Mouse (Mus musculus) liver, embryonic 14 days (tissue): ENCODE results near the gene Ndst4. TPM values are rescaled to one million over a fixed set of nuclear protein-coding genes. Genes with fewer than 3 reads are reported as not detected.

Source experiments
- polyA plus RNA-seq: library from polyadenylated mRNA; depleted of rRNA; stranded (reverse); fragments of >200 nt; gene quantifications from 2 replicates; pipeline ENCODE4 v1.2.3, GENCODE M21; 2012; rRNA removed

Ndst4 gene
- polyA plus RNA-seq = not detected in 2 replicates

DNA sequence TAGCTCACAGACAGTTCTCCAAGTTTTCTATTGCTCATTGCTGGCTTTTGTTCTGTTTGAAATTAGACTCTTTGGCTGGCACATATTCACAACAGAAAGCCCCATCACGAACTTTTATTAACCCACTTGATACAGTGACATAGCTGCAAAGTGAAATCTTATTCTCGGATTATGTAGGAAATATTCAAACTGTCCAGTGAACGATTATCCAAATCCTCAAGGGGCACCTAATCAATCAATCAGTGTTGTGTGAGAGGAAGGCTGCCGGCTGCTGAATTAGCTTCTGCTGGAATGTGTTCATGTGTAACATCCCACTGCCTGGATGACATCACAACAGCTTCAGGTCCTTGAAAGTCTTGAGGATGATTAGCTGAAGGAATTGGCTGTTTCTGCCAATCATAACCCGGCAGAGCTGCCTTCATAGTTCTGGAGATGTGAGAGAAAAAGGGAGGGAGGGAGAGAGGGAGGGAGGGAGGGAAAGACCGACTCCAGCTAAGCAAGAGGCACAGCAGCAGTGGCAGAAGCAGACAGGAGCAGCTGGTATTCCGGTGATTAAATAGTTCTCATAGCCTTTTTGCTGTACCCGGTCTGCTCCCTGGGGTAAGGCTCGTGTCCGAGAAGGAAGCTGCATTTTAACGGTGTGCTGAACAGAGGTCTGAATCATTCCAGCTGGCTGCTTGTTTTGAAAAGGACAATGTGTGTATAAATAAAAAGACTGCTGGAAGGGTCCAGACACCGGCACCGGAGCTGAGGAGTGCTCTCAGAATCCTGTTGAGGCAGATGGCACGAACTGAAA is at the start of gene Ndst4:
Ndst4 (plus strand) TSS at position 476 of the 796 bp plus-strand sequence.

